Mouse (Mus musculus) spleen, adult 2 months (tissue): ENCODE measurements at regions not wholly inside any gene's neighbourhood (a gene's known extent, or its start where the extent isn't known, plus 50 kb on each side); places are given as distances from the start of the nearest gene placed in this dataset.

ENCODE experiments used
- DNase-seq, 2 experiments: peaks; one replicate each; pipeline versions ENCODE4 v3.0.0 to v3.0.0-alpha.2; 2012 to 2021; ENCODE audit warnings: low spot score in 2 of 2, low read depth in 1 of 2
- H3K27ac ChIP-seq: fragments of 200-500 bp; 2 replicates; pipeline ENCODE4 v1.5.1; 2012; ENCODE audit warnings: low read length, inconsistent platforms; ENCODE audit not compliant: insufficient read depth
- H3K27me3 ChIP-seq: fragments of 200-500 bp; 2 replicates; pipeline ENCODE4 v1.6.1; 2012; ENCODE audit warnings: mild to moderate bottlenecking, moderate library complexity, low read length, inconsistent platforms; ENCODE audit not compliant: control insufficient read depth, insufficient read depth
- H3K36me3 ChIP-seq: fragments of 200-500 bp; 2 replicates; pipeline ENCODE4 v1.6.1; 2012; ENCODE audit warnings: mild to moderate bottlenecking, low read length, inconsistent platforms; ENCODE audit not compliant: control insufficient read depth, insufficient read depth
- H3K4me1 ChIP-seq: fragments of 200-500 bp; 2 replicates; pipeline ENCODE4 v1.6.1; 2011; ENCODE audit warnings: inconsistent platforms; ENCODE audit not compliant: control insufficient read depth, insufficient read depth, insufficient read length
- H3K4me3 ChIP-seq: fragments of 200-500 bp; 2 replicates; pipeline ENCODE4 v1.5.1; 2011; ENCODE audit warnings: mild to moderate bottlenecking, inconsistent platforms; ENCODE audit not compliant: insufficient read depth, insufficient read length; ENCODE audit errors: extremely low read depth
- CTCF ChIP-seq: fragments of 200-500 bp; IDR thresholded peaks from 2 replicates; pipeline ENCODE4 v1.5.1; 2011; ENCODE audit warnings: mild to moderate bottlenecking, inconsistent platforms; ENCODE audit not compliant: insufficient read depth, insufficient read length, insufficient replicate concordance; ENCODE audit errors: extremely low read depth
- POLR2A ChIP-seq: fragments of 200-500 bp; IDR thresholded peaks from 2 replicates; pipeline ENCODE4 v1.6.1; 2011; ENCODE audit warnings: low read depth, low read length, inconsistent platforms
- WGBS: fragments of 180-500 bp; shearing (Covaris S2); methylation state at CpG from one replicate; pipeline ENCODE4 v1.1.7; 2018; 5-methylcytosine and 5-hydroxymethylcytosine counted together

DNA sequence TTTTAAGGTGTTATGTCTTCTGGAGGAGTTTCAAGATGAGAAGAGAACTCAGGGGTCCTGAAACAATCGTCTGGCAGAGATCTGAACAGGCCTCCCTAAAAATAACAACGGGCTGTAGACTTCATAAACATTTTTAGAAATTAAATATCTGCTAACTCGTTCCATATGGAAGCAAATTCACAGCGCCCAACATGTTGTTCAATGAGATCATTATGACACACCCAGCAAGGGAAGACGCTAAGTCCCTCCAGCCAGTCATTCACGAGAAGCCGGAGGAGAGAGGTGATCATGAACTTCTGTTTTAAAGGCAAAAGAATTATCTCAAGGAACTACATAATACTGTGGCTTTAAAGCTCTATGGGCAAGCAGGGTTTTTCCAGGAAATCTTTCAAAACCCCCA lies 334.8 kb downstream of the Efna5 start:
- 88% methylated on average over 7 of the region's 7 CpGs for WGBS
- H3K27me3 ChIP-seq = no peaks in the 10 kb centered on the region

DNA sequence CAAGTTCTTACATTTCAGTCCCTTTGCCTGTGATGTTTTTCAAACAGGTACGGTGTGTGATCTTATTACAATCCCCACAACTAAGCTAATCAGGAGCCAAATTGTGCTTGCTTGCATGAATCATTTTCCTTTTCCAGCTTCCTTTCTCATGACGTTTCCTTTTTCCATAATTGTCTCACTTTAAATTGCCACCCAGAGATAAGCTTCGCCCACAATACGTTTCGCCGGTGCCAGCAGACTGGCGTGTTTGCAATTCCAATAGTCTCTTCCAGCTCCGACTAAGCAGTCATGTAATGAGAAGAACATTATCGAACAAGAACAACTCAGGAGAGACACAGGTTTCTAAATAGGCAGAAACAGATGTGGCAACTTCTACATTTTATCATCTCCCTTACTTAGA lies 335.8 kb downstream of the Efna5 start:
- DNase-seq = no peak
- TF ChIP-seq CTCF (no peak), POLR2A (no peak)
- 60% methylated on average over 9 of the region's 9 CpGs for WGBS

More for the DNA sequence above, 334.8 kb downstream of the Efna5 start:
- Histone ChIP-seq H3K4me3 (no peak overlapping the region), H3K36me3 (no peaks in the 10 kb centered on the region), H3K27ac (no peak overlapping the region), H3K4me1 (no peaks in the 10 kb centered on the region)
- DNase-seq = no peak
- no peak for TF ChIP-seq POLR2A
- no peak for TF ChIP-seq CTCF

DNA sequence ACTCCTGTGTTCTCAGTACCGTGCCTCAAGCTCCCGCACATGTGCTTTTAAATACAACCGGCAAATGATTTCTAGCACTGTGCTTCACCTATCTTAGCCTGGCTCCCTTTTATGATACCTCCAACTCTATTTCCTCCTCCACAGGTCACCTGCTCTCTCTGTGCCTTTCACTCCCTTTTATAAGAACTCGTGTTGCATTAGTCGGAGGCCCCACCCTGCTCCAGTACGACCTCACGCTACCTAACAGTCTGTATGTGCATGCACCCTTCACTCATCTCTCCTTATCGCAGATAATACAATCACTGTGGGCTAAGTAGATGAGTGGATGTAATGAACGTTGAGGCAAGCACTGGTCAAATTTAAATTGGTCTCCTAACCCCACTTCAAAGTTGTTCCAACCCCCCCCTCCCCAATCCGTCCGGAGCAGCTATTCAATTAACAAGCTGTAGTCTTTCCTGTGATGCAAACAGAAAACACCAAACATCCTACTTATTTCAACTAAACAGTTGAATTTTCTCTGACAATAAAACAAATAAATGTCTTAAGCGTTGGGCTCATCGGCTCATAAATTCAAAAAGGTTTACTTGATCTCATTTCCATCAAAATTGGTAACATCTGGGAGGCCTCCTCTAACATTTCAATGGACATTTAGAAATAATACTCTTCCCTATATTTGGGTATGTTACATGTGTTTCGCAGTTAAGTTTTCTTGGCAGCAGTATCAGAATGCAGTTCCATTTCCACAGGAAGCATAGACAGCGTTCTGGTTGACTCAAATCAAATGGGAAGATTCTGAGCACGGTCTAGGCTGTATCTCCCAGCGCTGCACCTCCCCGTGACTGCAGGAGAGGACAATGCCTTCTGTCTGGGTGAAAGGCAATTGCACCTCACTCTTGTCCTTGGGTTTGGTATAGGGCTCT lies 337.8 kb downstream of the Efna5 start:
- TF ChIP-seq CTCF = no peak
- Histone ChIP-seq H3K27me3 (no peaks in the 10 kb centered on the region), H3K36me3 (no peaks in the 10 kb centered on the region), H3K27ac (no peak overlapping the region), H3K4me1 (no peaks in the 10 kb centered on the region), H3K4me3 (no peak overlapping the region)
- WGBS = 88% methylated on average over 18 of the region's 18 CpGs
- DNase-seq = no peak

More for the DNA sequence above, 335.8 kb downstream of the Efna5 start:
- H3K36me3 ChIP-seq = no peaks in the 10 kb centered on the region
- no peaks in the 10 kb centered on the region for H3K4me1 ChIP-seq
- H3K27ac ChIP-seq = no peak overlapping the region
- H3K4me3 ChIP-seq = no peak overlapping the region
- H3K27me3 ChIP-seq = no peaks in the 10 kb centered on the region

DNA sequence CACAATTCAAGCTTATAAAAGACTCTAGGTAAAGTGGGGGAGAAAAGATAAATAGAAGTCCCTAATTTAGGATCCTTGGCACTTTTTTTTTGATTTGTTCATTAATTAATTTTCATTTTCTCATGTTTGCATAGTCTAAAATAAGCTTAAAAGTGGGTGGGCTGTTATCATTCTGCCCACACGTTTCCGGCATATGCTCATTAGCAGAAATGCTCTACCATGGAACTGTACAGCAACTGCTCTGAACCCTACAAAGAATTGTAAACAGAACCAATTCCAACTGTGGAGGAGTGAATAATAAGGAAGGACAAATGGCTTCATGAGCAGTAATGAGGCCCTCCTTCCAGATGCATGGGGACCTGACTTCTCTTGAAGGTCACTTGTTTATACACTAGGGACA lies 351.2 kb downstream of the Efna5 start:
- H3K4me3 ChIP-seq = no peak overlapping the region
- H3K27me3 ChIP-seq = no peaks in the 10 kb centered on the region
- no peaks in the 10 kb centered on the region for H3K36me3 ChIP-seq
- no peaks in the 10 kb centered on the region for H3K4me1 ChIP-seq
- 91% methylated on average over 2 of the region's 2 CpGs for WGBS
- TF ChIP-seq POLR2A (no peak), CTCF (no peak)
- DNase-seq = no peak
- H3K27ac ChIP-seq = no peak overlapping the region

DNA sequence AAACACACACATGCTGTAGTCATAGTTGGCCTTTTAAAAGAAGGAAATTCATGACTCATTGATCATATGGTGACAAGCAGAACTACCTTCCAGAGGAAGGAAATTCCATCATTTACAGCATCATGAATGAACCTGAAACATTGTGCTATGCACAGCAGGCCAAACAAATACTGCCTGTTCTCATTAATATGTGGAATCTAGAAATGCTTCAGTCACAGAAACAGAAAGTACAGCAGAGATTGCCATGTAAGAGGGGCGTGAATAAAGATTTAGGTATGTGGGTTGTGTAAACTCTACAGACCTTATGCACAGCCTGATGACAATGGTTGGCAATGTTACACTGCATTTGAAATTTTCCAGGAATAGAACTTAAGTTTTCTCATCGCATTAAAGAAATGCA lies 353.6 kb downstream of the Efna5 start:
- TF ChIP-seq POLR2A (no peak), CTCF (no peak)
- Histone ChIP-seq H3K36me3 (no peaks in the 10 kb centered on the region), H3K27ac (no peak overlapping the region), H3K27me3 (no peaks in the 10 kb centered on the region), H3K4me1 (no peaks in the 10 kb centered on the region), H3K4me3 (no peak overlapping the region)
- no peak for DNase-seq
- WGBS = 87% methylated on average over 2 of the region's 2 CpGs

DNA sequence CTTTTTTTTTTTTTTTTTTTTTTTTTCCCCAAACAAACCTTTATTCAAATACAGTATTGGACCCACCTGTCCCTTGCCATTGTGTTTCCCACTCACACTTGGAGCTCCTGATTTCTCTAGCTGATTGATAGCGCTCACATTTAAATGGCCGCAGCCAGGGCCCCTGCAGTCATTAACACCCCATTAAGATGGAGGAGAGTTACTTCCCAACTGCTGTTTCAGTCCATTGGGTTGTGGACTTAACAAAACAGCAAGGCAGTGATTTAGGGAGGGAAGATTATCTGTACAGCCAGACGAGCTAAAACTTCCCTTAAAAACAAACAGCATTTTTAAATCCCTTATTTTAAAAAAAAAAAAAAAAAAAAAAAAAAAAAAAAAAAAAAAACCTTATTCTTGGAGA lies 367.5 kb downstream of the Efna5 start:
- Histone ChIP-seq H3K4me3 (no peak overlapping the region), H3K36me3 (no peaks in the 10 kb centered on the region), H3K4me1 (no peaks in the 10 kb centered on the region), H3K27me3 (no peaks in the 10 kb centered on the region), H3K27ac (no peak overlapping the region)
- DNase-seq = no peak
- TF ChIP-seq POLR2A (no peak), CTCF (no peak)
- WGBS = 74% methylated on average over 3 of the region's 3 CpGs

DNA sequence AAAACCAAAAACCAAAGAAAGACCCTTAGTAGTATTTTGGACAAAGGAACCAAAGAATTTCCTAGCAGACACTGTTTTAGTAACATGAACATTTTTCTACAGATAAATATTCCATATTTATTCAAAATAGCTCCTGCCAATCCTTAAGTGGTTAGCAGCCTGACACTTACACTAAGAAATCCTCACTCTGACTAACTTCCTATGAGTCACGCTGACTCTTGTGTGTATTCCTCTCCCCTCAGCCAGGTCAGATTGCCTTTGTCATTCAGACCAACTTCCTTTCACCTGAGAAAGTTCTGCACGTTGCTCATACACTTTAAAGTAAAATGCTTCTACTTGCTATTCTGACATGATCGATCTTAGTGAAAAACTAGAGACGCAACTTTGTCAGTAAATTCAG lies 370.9 kb downstream of the Efna5 start:
- no peak for DNase-seq
- TF ChIP-seq CTCF (no peak), POLR2A (no peak)
- WGBS = 72% methylated on average over 4 of the region's 4 CpGs
- Histone ChIP-seq H3K4me3 (no peak overlapping the region), H3K4me1 (no peaks in the 10 kb centered on the region), H3K27me3 (no peaks in the 10 kb centered on the region), H3K27ac (no peak overlapping the region), H3K36me3 (no peaks in the 10 kb centered on the region)
